Mouse (Mus musculus): Measurements from ENCODE around the gene Gpank1. TPM values are rescaled to one million over a fixed set of nuclear protein-coding genes. Genes with fewer than 3 reads are reported as not detected.
A peak's percentile ranks its signal among the peaks of the same experiment; 100 is the strongest.

Gpank1 gene
- total and polyA plus RNA-seq, 2 experiments from 2014 or later: 9.6 to 24.1 TPM

- 74% methylated on average over 8 of the region's 8 CpGs for WGBS
- H3K4me2 ChIP-seq (ENCODE audit: low read depth, low read length): peak overlapping the region; percentile 56; the same call in 1 of the 2 replicates
- no peak overlapping the region for H3K4me3 ChIP-seq (ENCODE audit: low read depth, low read length)
- ATAC-seq (ENCODE audit: insufficient read depth, low read depth) (no peak), DNase-seq (ENCODE audit: low spot score) (no peak)
- no peaks in the 10 kb centered on the region for H3K9me3 ChIP-seq (replicated peaks; ENCODE audit: control insufficient read depth, low read length)
- peaks cover 23% of the 10 kb centered on the region for H3K4me1 ChIP-seq (ENCODE audit: control insufficient read depth, insufficient read depth)
- H3K27me3 ChIP-seq (ENCODE audit: control insufficient read depth, insufficient read depth, low read length): no peaks in the 10 kb centered on the region
- H3K9ac ChIP-seq (replicated peaks; ENCODE audit: low read depth, low read length): no peak overlapping the region
- peak overlapping the region; percentile 99 for H3K27ac ChIP-seq (ENCODE audit: low read depth)
- TF ChIP-seq EP300 (IDR thresholded peaks at IDR 0.05; ENCODE audit: low read depth) (no peak), CTCF (IDR thresholded peaks at IDR 0.05; ENCODE audit: low read depth) (peak; percentile 50)
- H3K36me3 ChIP-seq (replicated peaks; ENCODE audit: control insufficient read depth, insufficient read depth, low read length): peaks cover 7% of the 10 kb centered on the region
Observed at GRCm38 (mm10) chr17:35166352-35167035, 45.2 kb downstream of the Gpank1 start.

GRCm38 (mm10) chr17:35167794-35168193 is 46.5 kb downstream of the Gpank1 start:
- WGBS: 83% methylated on average over 7 of the region's 7 CpGs
- H3K27me3 ChIP-seq (ENCODE audit: control insufficient read depth, insufficient read depth, low read length): no peaks in the 10 kb centered on the region
- H3K36me3 ChIP-seq (replicated peaks; ENCODE audit: control insufficient read depth, insufficient read depth, low read length): no peaks in the 10 kb centered on the region

GRCm38 (mm10) chr17:35168541-35169207 is 47.4 kb downstream of the Gpank1 start:
- Histone ChIP-seq H3K9me3 (replicated peaks; ENCODE audit: control insufficient read depth, low read length) (no peaks in the 10 kb centered on the region), H3K9ac (replicated peaks; ENCODE audit: low read depth, low read length) (no peak overlapping the region), H3K27me3 (ENCODE audit: control insufficient read depth, insufficient read depth, low read length) (no peaks in the 10 kb centered on the region), H3K36me3 (replicated peaks; ENCODE audit: control insufficient read depth, insufficient read depth, low read length) (no peaks in the 10 kb centered on the region), H3K4me3 (ENCODE audit: low read depth, low read length) (no peak overlapping the region), H3K4me1 (ENCODE audit: control insufficient read depth, insufficient read depth) (peaks cover 8% of the 10 kb centered on the region; the same call in 1 of the 2 replicates), H3K27ac (ENCODE audit: low read depth) (no peak overlapping the region), H3K4me2 (ENCODE audit: low read depth, low read length) (no peak overlapping the region)
- WGBS: 13% methylated on average over 4 of the region's 4 CpGs
- ATAC-seq (ENCODE audit: insufficient read depth, low read depth) (no peak), DNase-seq (ENCODE audit: low spot score) (peak; percentile 45)
- TF ChIP-seq CTCF (IDR thresholded peaks at IDR 0.05; ENCODE audit: low read depth): peak; percentile 68
- no peak for TF ChIP-seq EP300 (IDR thresholded peaks at IDR 0.05; ENCODE audit: low read depth)

More at GRCm38 (mm10) chr17:35167794-35168193, 46.5 kb downstream of the Gpank1 start:
- Histone ChIP-seq H3K27ac (ENCODE audit: low read depth) (no peak overlapping the region), H3K4me2 (ENCODE audit: low read depth, low read length) (no peak overlapping the region), H3K9me3 (replicated peaks; ENCODE audit: control insufficient read depth, low read length) (no peaks in the 10 kb centered on the region), H3K4me3 (ENCODE audit: low read depth, low read length) (no peak overlapping the region), H3K4me1 (ENCODE audit: control insufficient read depth, insufficient read depth) (peaks cover 14% of the 10 kb centered on the region), H3K9ac (replicated peaks; ENCODE audit: low read depth, low read length) (no peak overlapping the region)
- ATAC-seq (ENCODE audit: insufficient read depth, low read depth): no peak
- TF ChIP-seq CTCF (IDR thresholded peaks at IDR 0.05; ENCODE audit: low read depth) (no peak), EP300 (IDR thresholded peaks at IDR 0.05; ENCODE audit: low read depth) (no peak)
- DNase-seq (ENCODE audit: low spot score): no peak

GRCm38 (mm10) chr17:35172445-35173234 is 51.4 kb downstream of the Gpank1 start:
- no peaks in the 10 kb centered on the region for H3K27me3 ChIP-seq (ENCODE audit: control insufficient read depth, insufficient read depth, low read length)
- ATAC-seq (ENCODE audit: insufficient read depth, low read depth) (no peak), DNase-seq (ENCODE audit: low spot score) (no peak)
- TF ChIP-seq CTCF (IDR thresholded peaks at IDR 0.05; ENCODE audit: low read depth) (no peak), EP300 (IDR thresholded peaks at IDR 0.05; ENCODE audit: low read depth) (no peak)
- H3K4me2 ChIP-seq (ENCODE audit: low read depth, low read length): no peak overlapping the region
- no peak overlapping the region for H3K9ac ChIP-seq (replicated peaks; ENCODE audit: low read depth, low read length)
- H3K4me1 ChIP-seq (ENCODE audit: control insufficient read depth, insufficient read depth): no peaks in the 10 kb centered on the region
- H3K27ac ChIP-seq (ENCODE audit: low read depth): no peak overlapping the region
- no peaks in the 10 kb centered on the region for H3K9me3 ChIP-seq (replicated peaks; ENCODE audit: control insufficient read depth, low read length)
- 41% methylated on average over 11 of the region's 11 CpGs for WGBS
- H3K4me3 ChIP-seq (ENCODE audit: low read depth, low read length): no peak overlapping the region
- no peaks in the 10 kb centered on the region for H3K36me3 ChIP-seq (replicated peaks; ENCODE audit: control insufficient read depth, insufficient read depth, low read length)

- 52% methylated on average over 3 of the region's 3 CpGs for WGBS
- no peak overlapping the region for H3K4me2 ChIP-seq (ENCODE audit: low read depth, low read length)
- no peaks in the 10 kb centered on the region for H3K27me3 ChIP-seq (ENCODE audit: control insufficient read depth, insufficient read depth, low read length)
- DNase-seq (ENCODE audit: low spot score) (no peak), ATAC-seq (ENCODE audit: insufficient read depth, low read depth) (no peak)
- TF ChIP-seq CTCF (IDR thresholded peaks at IDR 0.05; ENCODE audit: low read depth) (no peak), EP300 (IDR thresholded peaks at IDR 0.05; ENCODE audit: low read depth) (no peak)
- no peaks in the 10 kb centered on the region for H3K9me3 ChIP-seq (replicated peaks; ENCODE audit: control insufficient read depth, low read length)
- H3K4me3 ChIP-seq (ENCODE audit: low read depth, low read length): no peak overlapping the region
- H3K36me3 ChIP-seq (replicated peaks; ENCODE audit: control insufficient read depth, insufficient read depth, low read length): no peaks in the 10 kb centered on the region
- H3K9ac ChIP-seq (replicated peaks; ENCODE audit: low read depth, low read length): no peak overlapping the region
- H3K27ac ChIP-seq (ENCODE audit: low read depth): peak overlapping the region; percentile 25; the same call in 1 of the 2 replicates
- no peaks in the 10 kb centered on the region for H3K4me1 ChIP-seq (ENCODE audit: control insufficient read depth, insufficient read depth)
Observed at GRCm38 (mm10) chr17:35173329-35173728, 52.1 kb downstream of the Gpank1 start.

Other genes with a start within 250 kb of the Gpank1 start
Only the 30 nearest of the 42 such genes appear.
- 23.1 and 43.3 TPM in 2 replicates for gene Lsm2, start 139.6 kb upstream of the Gpank1 start, total RNA-seq (2014; rRNA removed; ENCODE audit: low replicate concordance)
- gene Lsm2, start 139.6 kb upstream of the Gpank1 start, polyA plus RNA-seq (2015; fragmentation: Nextera tagmentation; extraction: Ambion mirVana): 63.5 and 64.2 TPM in 2 replicates
- gene Vars, start 120.5 kb upstream of the Gpank1 start, total RNA-seq (2014; rRNA removed; ENCODE audit: low replicate concordance): 61.5 and 92.0 TPM in 2 replicates
- 20.4 and 21.7 TPM in 2 replicates for gene Vars, start 120.5 kb upstream of the Gpank1 start, polyA plus RNA-seq (2015; fragmentation: Nextera tagmentation; extraction: Ambion mirVana)
- 0.77 and 0.92 TPM in 2 replicates for gene Vwa7, start 104.9 kb upstream of the Gpank1 start, total RNA-seq (2014; rRNA removed; ENCODE audit: low replicate concordance)
- gene Vwa7, start 104.9 kb upstream of the Gpank1 start, polyA plus RNA-seq (2015; fragmentation: Nextera tagmentation; extraction: Ambion mirVana): 0.43 and 0.63 TPM in 2 replicates
- gene Sapcd1, start 93.4 kb upstream of the Gpank1 start, total RNA-seq (2014; rRNA removed; ENCODE audit: low replicate concordance): 2.1 and 9.6 TPM in 2 replicates
- gene Sapcd1, start 93.4 kb upstream of the Gpank1 start, polyA plus RNA-seq (2015; fragmentation: Nextera tagmentation; extraction: Ambion mirVana): 0.77 and 1.2 TPM in 2 replicates
- 1.2 and 5.0 TPM in 2 replicates for gene Msh5, start 74.7 kb upstream of the Gpank1 start, total RNA-seq (2014; rRNA removed; ENCODE audit: low replicate concordance)
- 1.4 and 1.7 TPM in 2 replicates for gene Msh5, start 74.7 kb upstream of the Gpank1 start, polyA plus RNA-seq (2015; fragmentation: Nextera tagmentation; extraction: Ambion mirVana)
- 194 and 223 TPM in 2 replicates for gene Clic1, start 71.5 kb upstream of the Gpank1 start, total RNA-seq (2014; rRNA removed; ENCODE audit: low replicate concordance)
- 203 and 205 TPM in 2 replicates for gene Clic1, start 71.5 kb upstream of the Gpank1 start, polyA plus RNA-seq (2015; fragmentation: Nextera tagmentation; extraction: Ambion mirVana)
- gene Ddah2, start 62.4 kb upstream of the Gpank1 start, total RNA-seq (2014; rRNA removed; ENCODE audit: low replicate concordance): 97.1 and 114 TPM in 2 replicates
- gene Ddah2, start 62.4 kb upstream of the Gpank1 start, polyA plus RNA-seq (2015; fragmentation: Nextera tagmentation; extraction: Ambion mirVana): 128 and 130 TPM in 2 replicates
- gene Ly6g6c, start 56.1 kb upstream of the Gpank1 start, total RNA-seq (2014; rRNA removed; ENCODE audit: low replicate concordance): not detected in 2 replicates
- gene Ly6g6c, start 56.1 kb upstream of the Gpank1 start, polyA plus RNA-seq (2015; fragmentation: Nextera tagmentation; extraction: Ambion mirVana): not detected in 2 replicates
- 0.15 TPM in 1 of 2 replicates, not detected in the other for gene Mpig6b, start 55.3 kb upstream of the Gpank1 start, total RNA-seq (2014; rRNA removed; ENCODE audit: low replicate concordance)
- gene Mpig6b, start 55.3 kb upstream of the Gpank1 start, polyA plus RNA-seq (2015; fragmentation: Nextera tagmentation; extraction: Ambion mirVana): 0.15 and 0.16 TPM in 2 replicates
- gene Ly6g6e, start 44.6 kb upstream of the Gpank1 start, total RNA-seq (2014; rRNA removed; ENCODE audit: low replicate concordance): 1.6 TPM in 1 of 2 replicates, not detected in the other
- gene Ly6g6e, start 44.6 kb upstream of the Gpank1 start, polyA plus RNA-seq (2015; fragmentation: Nextera tagmentation; extraction: Ambion mirVana): 0.22 and 0.32 TPM in 2 replicates
- gene Ly6g6d, start 43.4 kb upstream of the Gpank1 start, total RNA-seq (2014; rRNA removed; ENCODE audit: low replicate concordance): 3.8 TPM in 1 of 2 replicates, not detected in the other
- gene Ly6g6d, start 43.4 kb upstream of the Gpank1 start, polyA plus RNA-seq (2015; fragmentation: Nextera tagmentation; extraction: Ambion mirVana): 3.0 and 3.3 TPM in 2 replicates
- not detected in 2 replicates for gene Ly6g6f, start 35.8 kb upstream of the Gpank1 start, total RNA-seq (2014; rRNA removed; ENCODE audit: low replicate concordance)
- 0.10 TPM in 1 of 2 replicates, not detected in the other for gene Ly6g6f, start 35.8 kb upstream of the Gpank1 start, polyA plus RNA-seq (2015; fragmentation: Nextera tagmentation; extraction: Ambion mirVana)
- 74.3 and 131 TPM in 2 replicates for gene Abhd16a, start 32.2 kb upstream of the Gpank1 start, total RNA-seq (2014; rRNA removed; ENCODE audit: low replicate concordance)
- gene Abhd16a, start 32.2 kb upstream of the Gpank1 start, polyA plus RNA-seq (2015; fragmentation: Nextera tagmentation; extraction: Ambion mirVana): 73.2 and 74.1 TPM in 2 replicates
- gene Ly6g5c, start 13.2 kb upstream of the Gpank1 start, total RNA-seq (2014; rRNA removed; ENCODE audit: low replicate concordance): not detected in 2 replicates
- gene Ly6g5c, start 13.2 kb upstream of the Gpank1 start, polyA plus RNA-seq (2015; fragmentation: Nextera tagmentation; extraction: Ambion mirVana): 0.25 and 0.26 TPM in 2 replicates
- 0.97 TPM in 1 of 2 replicates, not detected in the other for gene Ly6g5b, start 6.0 kb upstream of the Gpank1 start, total RNA-seq (2014; rRNA removed; ENCODE audit: low replicate concordance)
- 0.30 TPM in 1 of 2 replicates, not detected in the other for gene Ly6g5b, start 6.0 kb upstream of the Gpank1 start, polyA plus RNA-seq (2015; fragmentation: Nextera tagmentation; extraction: Ambion mirVana)
- 239 and 244 TPM in 2 replicates for gene Csnk2b, start 598 bp downstream of the Gpank1 start, total RNA-seq (2014; rRNA removed; ENCODE audit: low replicate concordance)
- gene Csnk2b, start 598 bp downstream of the Gpank1 start, polyA plus RNA-seq (2015; fragmentation: Nextera tagmentation; extraction: Ambion mirVana): 232 and 241 TPM in 2 replicates
- 22.3 and 135 TPM in 2 replicates for gene D17H6S53E, start 4.9 kb downstream of the Gpank1 start, total RNA-seq (2014; rRNA removed; ENCODE audit: low replicate concordance)
- 16.4 and 17.3 TPM in 2 replicates for gene D17H6S53E, start 4.9 kb downstream of the Gpank1 start, polyA plus RNA-seq (2015; fragmentation: Nextera tagmentation; extraction: Ambion mirVana)
- not detected in 2 replicates for gene Apom, start 10.6 kb downstream of the Gpank1 start, total RNA-seq (2014; rRNA removed; ENCODE audit: low replicate concordance)
- 0.11 TPM in 2 replicates for gene Apom, start 10.6 kb downstream of the Gpank1 start, polyA plus RNA-seq (2015; fragmentation: Nextera tagmentation; extraction: Ambion mirVana)
- 188 and 235 TPM in 2 replicates for gene Bag6, start 13.7 kb downstream of the Gpank1 start, total RNA-seq (2014; rRNA removed; ENCODE audit: low replicate concordance)
- 35.6 and 37.7 TPM in 2 replicates for gene Bag6, start 13.7 kb downstream of the Gpank1 start, polyA plus RNA-seq (2015; fragmentation: Nextera tagmentation; extraction: Ambion mirVana)
- gene Prrc2a, start 43.4 kb downstream of the Gpank1 start, total RNA-seq (2014; rRNA removed; ENCODE audit: low replicate concordance): 99.2 and 120 TPM in 2 replicates
- gene Prrc2a, start 43.4 kb downstream of the Gpank1 start, polyA plus RNA-seq (2015; fragmentation: Nextera tagmentation; extraction: Ambion mirVana): 56.6 and 60.7 TPM in 2 replicates
- 1.8 TPM in 1 of 2 replicates, not detected in the other for gene Aif1, start 54.6 kb downstream of the Gpank1 start, total RNA-seq (2014; rRNA removed; ENCODE audit: low replicate concordance)
- gene Aif1, start 54.6 kb downstream of the Gpank1 start, polyA plus RNA-seq (2015; fragmentation: Nextera tagmentation; extraction: Ambion mirVana): 6.5 and 7.5 TPM in 2 replicates
- gene Lst1, start 67.0 kb downstream of the Gpank1 start, total RNA-seq (2014; rRNA removed; ENCODE audit: low replicate concordance): 6.6 and 52.7 TPM in 2 replicates
- 7.0 and 9.7 TPM in 2 replicates for gene Lst1, start 67.0 kb downstream of the Gpank1 start, polyA plus RNA-seq (2015; fragmentation: Nextera tagmentation; extraction: Ambion mirVana)
- 0.27 and 1.0 TPM in 2 replicates for gene Ltb, start 73.0 kb downstream of the Gpank1 start, total RNA-seq (2014; rRNA removed; ENCODE audit: low replicate concordance)
- 0.33 and 0.48 TPM in 2 replicates for gene Ltb, start 73.0 kb downstream of the Gpank1 start, polyA plus RNA-seq (2015; fragmentation: Nextera tagmentation; extraction: Ambion mirVana)
- 0.53 TPM in 1 of 2 replicates, not detected in the other for gene Tnf, start 80.6 kb downstream of the Gpank1 start, total RNA-seq (2014; rRNA removed; ENCODE audit: low replicate concordance)
- gene Tnf, start 80.6 kb downstream of the Gpank1 start, polyA plus RNA-seq (2015; fragmentation: Nextera tagmentation; extraction: Ambion mirVana): 0.12 and 0.21 TPM in 2 replicates
- gene Lta, start 83.9 kb downstream of the Gpank1 start, total RNA-seq (2014; rRNA removed; ENCODE audit: low replicate concordance): not detected in 2 replicates
- gene Lta, start 83.9 kb downstream of the Gpank1 start, polyA plus RNA-seq (2015; fragmentation: Nextera tagmentation; extraction: Ambion mirVana): not detected in 2 replicates
- gene Gm16181, start 99.4 kb downstream of the Gpank1 start, total RNA-seq (2014; rRNA removed; ENCODE audit: low replicate concordance): 0.93 TPM in 1 of 2 replicates, not detected in the other
- gene Gm16181, start 99.4 kb downstream of the Gpank1 start, polyA plus RNA-seq (2015; fragmentation: Nextera tagmentation; extraction: Ambion mirVana): 0.81 and 0.87 TPM in 2 replicates
- gene Atp6v1g2, start 112.2 kb downstream of the Gpank1 start, total RNA-seq (2014; rRNA removed; ENCODE audit: low replicate concordance): 3.2 and 3.7 TPM in 2 replicates
- gene Atp6v1g2, start 112.2 kb downstream of the Gpank1 start, polyA plus RNA-seq (2015; fragmentation: Nextera tagmentation; extraction: Ambion mirVana): 10.6 and 10.7 TPM in 2 replicates
- 14.3 and 33.4 TPM in 2 replicates for gene Nfkbil1, start 114.3 kb downstream of the Gpank1 start, total RNA-seq (2014; rRNA removed; ENCODE audit: low replicate concordance)
- 6.7 and 7.0 TPM in 2 replicates for gene Nfkbil1, start 114.3 kb downstream of the Gpank1 start, polyA plus RNA-seq (2015; fragmentation: Nextera tagmentation; extraction: Ambion mirVana)
- 148 and 162 TPM in 2 replicates for gene Ddx39b, start 120.3 kb downstream of the Gpank1 start, total RNA-seq (2014; rRNA removed; ENCODE audit: low replicate concordance)
- gene Ddx39b, start 120.3 kb downstream of the Gpank1 start, polyA plus RNA-seq (2015; fragmentation: Nextera tagmentation; extraction: Ambion mirVana): 131 TPM in 2 replicates
- 65.4 and 104 TPM in 2 replicates for gene H2-D1, start 141.3 kb downstream of the Gpank1 start, total RNA-seq (2014; rRNA removed; ENCODE audit: low replicate concordance)
- gene H2-D1, start 141.3 kb downstream of the Gpank1 start, polyA plus RNA-seq (2015; fragmentation: Nextera tagmentation; extraction: Ambion mirVana): 105 and 113 TPM in 2 replicates

Data from heart, postnatal 0 days (tissue).